Mouse (Mus musculus): ENCODE measurements at regions not wholly inside any gene's neighbourhood (a gene's known extent, or its start where the extent isn't known, plus 50 kb on each side); places are given as distances from the start of the nearest gene placed in this dataset.

DNA sequence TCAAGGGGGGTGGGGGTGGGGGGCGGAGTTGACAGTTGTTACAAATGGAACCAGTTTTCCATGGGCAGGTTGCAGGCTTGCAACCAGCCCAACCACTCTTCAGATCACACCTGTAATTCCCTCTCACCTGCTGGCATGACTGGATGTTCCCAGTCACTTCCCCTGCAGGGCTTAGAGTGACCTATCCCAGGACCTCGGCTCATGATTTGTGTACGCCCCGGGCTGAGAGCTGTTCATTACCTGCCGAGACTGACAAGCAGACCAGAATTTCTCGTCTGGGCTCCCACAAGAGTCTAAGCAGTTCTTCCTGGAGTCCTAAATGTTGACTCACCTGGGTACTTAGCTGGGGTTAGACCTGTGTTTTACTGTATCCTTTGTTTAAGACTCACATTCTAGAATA, 183.0 kb downstream of the Zfp36l1 start:
- TF ChIP-seq JUND (IDR thresholded peaks at IDR 0.05; ENCODE audit: low read depth, low read length) (no peak), CTCF (IDR thresholded peaks at IDR 0.05 in 2 of 3, conservative IDR thresholded peaks at IDR 0.05 in 1 of 3; ENCODE audit: control insufficient read depth in 1 of 3, insufficient read depth in 1 of 3, low read depth in 2 of 3, low read length in 3 of 3, poor library complexity in 1 of 3, severe bottlenecking in 1 of 3) (no peak), USF2 (IDR thresholded peaks at IDR 0.05; ENCODE audit: borderline replicate concordance in 1 of 2, insufficient read depth in 1 of 2, low read depth in 1 of 2, low read length in 2 of 2) (no peak), POLR2A (IDR thresholded peaks at IDR 0.05; ENCODE audit: control insufficient read depth in 1 of 2, insufficient read depth in 1 of 2, low read depth in 1 of 2, low read length in 2 of 2, poor library complexity in 1 of 2) (no peak), KAT2A (conservative IDR thresholded peaks at IDR 0.05; ENCODE audit: low read depth, low read length) (no peak), CHD1 (IDR thresholded peaks at IDR 0.05; ENCODE audit: low read depth, low read length) (no peak), ZNF384 (IDR thresholded peaks at IDR 0.05; ENCODE audit: low read depth, low read length) (no peak), MEF2A (IDR thresholded peaks at IDR 0.05; ENCODE audit: extremely low read depth, insufficient replicate concordance, low read depth, low read length, poor library complexity, severe bottlenecking) (no peak), ELF1 (IDR thresholded peaks at IDR 0.05; ENCODE audit: low read depth, low read length) (no peak)
